Mouse (Mus musculus): ENCODE data around the gene Ltbp2. TPM values are rescaled to one million over a fixed set of nuclear protein-coding genes. Genes with fewer than 3 reads are reported as not detected.

Ltbp2 gene
- polyA plus RNA-seq, 1 experiment = 182 TPM

GRCm38 (mm10) chr12:84862136-84862910 is 14.0 kb downstream of the Ltbp2 start:
- TF ChIP-seq CTCF (IDR thresholded peaks at IDR 0.05; ENCODE audit: borderline replicate concordance, insufficient read depth, low read length) (no peak), POLR2A (IDR thresholded peaks at IDR 0.05; ENCODE audit: low read depth, low read length) (no peak)
- H3K27ac ChIP-seq (ENCODE audit: insufficient read depth, low read length) = peak overlapping the region; percentile 79
- peaks cover 25% of the 10 kb centered on the region for H3K4me1 ChIP-seq (ENCODE audit: control insufficient read depth, insufficient read depth, low read length)
- H3K4me3 ChIP-seq (ENCODE audit: insufficient read depth, low read length) = no peak overlapping the region

GRCm38 (mm10) chr12:84858149-84859113 is 17.9 kb downstream of the Ltbp2 start:
- no peak for TF ChIP-seq POLR2A (IDR thresholded peaks at IDR 0.05; ENCODE audit: low read depth, low read length)
- TF ChIP-seq CTCF (IDR thresholded peaks at IDR 0.05; ENCODE audit: borderline replicate concordance, insufficient read depth, low read length) = no peak
- Histone ChIP-seq H3K4me3 (ENCODE audit: insufficient read depth, low read length) (no peak overlapping the region), H3K27ac (ENCODE audit: insufficient read depth, low read length) (no peak overlapping the region), H3K4me1 (ENCODE audit: control insufficient read depth, insufficient read depth, low read length) (peaks cover 20% of the 10 kb centered on the region; the same call in 1 of the 2 replicates)

- H3K4me1 ChIP-seq (ENCODE audit: control insufficient read depth, insufficient read depth, low read length) = peaks cover 20% of the 10 kb centered on the region
- TF ChIP-seq POLR2A (IDR thresholded peaks at IDR 0.05; ENCODE audit: low read depth, low read length) (no peak), CTCF (IDR thresholded peaks at IDR 0.05; ENCODE audit: borderline replicate concordance, insufficient read depth, low read length) (no peak)
- no peak overlapping the region for H3K27ac ChIP-seq (ENCODE audit: insufficient read depth, low read length)
- H3K4me3 ChIP-seq (ENCODE audit: insufficient read depth, low read length) = no peak overlapping the region
These were observed 18.6 kb downstream of the Ltbp2 start for GRCm38 (mm10) chr12:84857706-84858105.

- no peak for TF ChIP-seq POLR2A (IDR thresholded peaks at IDR 0.05; ENCODE audit: low read depth, low read length)
- no peak for TF ChIP-seq CTCF (IDR thresholded peaks at IDR 0.05; ENCODE audit: borderline replicate concordance, insufficient read depth, low read length)
- no peak overlapping the region for H3K4me3 ChIP-seq (ENCODE audit: insufficient read depth, low read length)
- H3K4me1 ChIP-seq (ENCODE audit: control insufficient read depth, insufficient read depth, low read length) = peaks cover 14% of the 10 kb centered on the region
- H3K27ac ChIP-seq (ENCODE audit: insufficient read depth, low read length) = no peak overlapping the region
These were observed 19.8 kb downstream of the Ltbp2 start for GRCm38 (mm10) chr12:84856532-84856931.

GRCm38 (mm10) chr12:84855084-84855625 is 21.2 kb downstream of the Ltbp2 start:
- TF ChIP-seq CTCF (IDR thresholded peaks at IDR 0.05; ENCODE audit: borderline replicate concordance, insufficient read depth, low read length) = no peak
- no peak for TF ChIP-seq POLR2A (IDR thresholded peaks at IDR 0.05; ENCODE audit: low read depth, low read length)
- H3K4me3 ChIP-seq (ENCODE audit: insufficient read depth, low read length) = no peak overlapping the region
- H3K27ac ChIP-seq (ENCODE audit: insufficient read depth, low read length) = peak overlapping the region; percentile 50
- peaks cover 21% of the 10 kb centered on the region for H3K4me1 ChIP-seq (ENCODE audit: control insufficient read depth, insufficient read depth, low read length)

GRCm38 (mm10) chr12:84854392-84855033 is 21.8 kb downstream of the Ltbp2 start:
- TF ChIP-seq CTCF (IDR thresholded peaks at IDR 0.05; ENCODE audit: borderline replicate concordance, insufficient read depth, low read length) (no peak), POLR2A (IDR thresholded peaks at IDR 0.05; ENCODE audit: low read depth, low read length) (no peak)
- peak overlapping the region; percentile 50; the same call in 1 of the 2 replicates for H3K27ac ChIP-seq (ENCODE audit: insufficient read depth, low read length)
- no peak overlapping the region for H3K4me3 ChIP-seq (ENCODE audit: insufficient read depth, low read length)
- H3K4me1 ChIP-seq (ENCODE audit: control insufficient read depth, insufficient read depth, low read length) = peaks cover 21% of the 10 kb centered on the region

GRCm38 (mm10) chr12:84851403-84852040 is 24.8 kb downstream of the Ltbp2 start:
- Histone ChIP-seq H3K4me3 (ENCODE audit: insufficient read depth, low read length) (no peak overlapping the region), H3K4me1 (ENCODE audit: control insufficient read depth, insufficient read depth, low read length) (peaks cover 25% of the 10 kb centered on the region), H3K27ac (ENCODE audit: insufficient read depth, low read length) (no peak overlapping the region)
- TF ChIP-seq CTCF (IDR thresholded peaks at IDR 0.05; ENCODE audit: borderline replicate concordance, insufficient read depth, low read length) (no peak), POLR2A (IDR thresholded peaks at IDR 0.05; ENCODE audit: low read depth, low read length) (no peak)

GRCm38 (mm10) chr12:84847882-84848281 is 28.4 kb downstream of the Ltbp2 start:
- no peak overlapping the region for H3K4me3 ChIP-seq (ENCODE audit: insufficient read depth, low read length)
- peak overlapping the region; percentile 96 for H3K27ac ChIP-seq (ENCODE audit: insufficient read depth, low read length)
- peaks cover 42% of the 10 kb centered on the region for H3K4me1 ChIP-seq (ENCODE audit: control insufficient read depth, insufficient read depth, low read length)
- no peak for TF ChIP-seq CTCF (IDR thresholded peaks at IDR 0.05; ENCODE audit: borderline replicate concordance, insufficient read depth, low read length)
- TF ChIP-seq POLR2A (IDR thresholded peaks at IDR 0.05; ENCODE audit: low read depth, low read length) = no peak

- Histone ChIP-seq H3K4me3 (ENCODE audit: insufficient read depth, low read length) (no peak overlapping the region), H3K4me1 (ENCODE audit: control insufficient read depth, insufficient read depth, low read length) (peaks cover 42% of the 10 kb centered on the region), H3K27ac (ENCODE audit: insufficient read depth, low read length) (peak overlapping the region; percentile 96)
- no peak for TF ChIP-seq CTCF (IDR thresholded peaks at IDR 0.05; ENCODE audit: borderline replicate concordance, insufficient read depth, low read length)
- TF ChIP-seq POLR2A (IDR thresholded peaks at IDR 0.05; ENCODE audit: low read depth, low read length) = 0 out of 2 replicates have a peak, but pooled peaks have one; percentile 20
These were observed 28.9 kb downstream of the Ltbp2 start for GRCm38 (mm10) chr12:84847480-84847879.
